Mouse (Mus musculus): ENCODE results near the gene Notch3. TPM values are rescaled to one million over a fixed set of nuclear protein-coding genes. Genes with fewer than 3 reads are reported as not detected.

Gene Notch3
- total RNA-seq (2023; ENCODE audit: inconsistent age) = not detected in 4 replicates

DNA sequence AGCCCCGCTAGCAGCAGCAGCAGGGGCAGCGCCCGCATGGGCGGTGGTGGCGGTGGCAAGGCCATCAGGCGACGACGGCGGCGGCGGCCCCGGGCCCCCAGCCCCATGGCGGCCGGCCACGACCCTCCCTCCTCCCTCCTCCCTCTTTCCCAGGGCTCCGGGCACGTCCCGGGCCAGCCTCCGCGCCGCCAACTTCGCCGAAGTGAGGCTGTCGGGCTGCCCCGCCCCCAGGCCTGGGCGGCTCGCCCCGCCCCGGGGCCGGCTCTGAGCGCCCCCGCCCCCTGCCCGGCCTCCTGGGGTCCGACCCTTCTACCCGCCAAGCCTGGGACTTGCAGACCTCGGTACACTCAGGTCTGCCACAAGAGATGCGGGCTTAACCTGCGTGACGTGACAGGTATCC, at the start of gene Notch3:
Gene Notch3 (minus strand): TSS at position 166 of the 400 bp plus-strand sequence.

DNA sequence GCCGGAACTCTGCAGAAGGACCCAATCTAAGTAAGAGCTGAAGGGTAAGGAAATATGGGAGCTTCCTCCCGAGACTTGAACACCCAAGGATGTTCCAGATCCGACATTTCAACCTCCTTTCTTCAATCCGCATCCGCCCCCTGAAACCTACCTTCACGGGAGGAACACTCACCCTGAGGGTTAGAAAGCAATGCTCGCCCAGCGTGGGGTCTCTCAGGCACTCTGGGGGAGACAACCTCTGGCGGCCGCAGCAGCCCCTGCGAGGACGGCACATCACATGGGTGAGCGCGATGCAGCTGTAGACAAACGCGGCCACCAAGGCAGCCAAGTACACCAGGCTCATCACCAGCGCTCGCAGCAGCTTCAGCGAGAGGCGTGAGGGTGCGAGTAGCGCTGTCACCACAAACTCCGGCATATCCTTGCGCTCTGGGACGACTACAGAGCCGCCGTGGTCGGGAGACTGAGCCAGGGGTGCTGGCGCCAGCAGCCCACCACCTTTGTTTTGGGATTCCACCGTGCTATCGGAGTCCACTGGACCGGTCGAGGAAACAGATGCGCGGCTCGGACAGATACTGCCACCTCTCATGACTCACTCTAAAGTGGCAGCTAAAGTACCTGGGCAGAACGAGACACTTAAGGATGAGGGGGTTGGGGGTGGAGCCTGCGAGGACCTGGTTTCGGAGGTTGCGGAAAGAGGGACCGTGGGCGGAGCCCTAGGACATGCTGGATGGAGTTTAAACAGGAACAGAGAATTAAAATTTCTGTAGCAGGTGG, 22.4 kb upstream of the Notch3 start, which contains the start of gene Ephx3:
Gene Ephx3 (minus strand): TSS at position 687 of the 774 bp plus-strand sequence.

Other genes with a start within 250 kb of the Notch3 start
- gene Rrp1b, start 130.8 kb downstream of the Notch3 start, total RNA-seq (2023; ENCODE audit: inconsistent age) = 48.5 to 60.7 TPM (median 51.8 TPM) in 4 replicates
- gene Hsf2bp, start 130.5 kb downstream of the Notch3 start, total RNA-seq (2023; ENCODE audit: inconsistent age) = 0.22 to 0.93 TPM (median 0.45 TPM) in 3 of 4 replicates, not detected in the other
- 1.8 to 2.4 TPM (median 2.1 TPM) in 4 replicates for gene Ephx3, start 22.7 kb upstream of the Notch3 start, total RNA-seq (2023; ENCODE audit: inconsistent age)
- gene Brd4, start 117.9 kb upstream of the Notch3 start, total RNA-seq (2023; ENCODE audit: inconsistent age) = 255 to 330 TPM (median 306 TPM) in 4 replicates
- 305 to 324 TPM (median 308 TPM) in 4 replicates for gene Akap8, start 154.4 kb upstream of the Notch3 start, total RNA-seq (2023; ENCODE audit: inconsistent age)
- 196 to 211 TPM (median 202 TPM) in 4 replicates for gene Akap8l, start 183.8 kb upstream of the Notch3 start, total RNA-seq (2023; ENCODE audit: inconsistent age)
- gene Wiz, start 222.6 kb upstream of the Notch3 start, total RNA-seq (2023; ENCODE audit: inconsistent age) = 35.8 to 39.5 TPM (median 37.3 TPM) in 4 replicates
- 296 to 301 TPM (median 299 TPM) in 4 replicates for gene Rasal3, start 236.7 kb upstream of the Notch3 start, total RNA-seq (2023; ENCODE audit: inconsistent age)